Mouse (Mus musculus) intestine, embryonic 15.5 days (tissue): ENCODE measurements at regions not wholly inside any gene's neighbourhood (a gene's known extent, or its start where the extent isn't known, plus 50 kb on each side); places are given as distances from the start of the nearest gene placed in this dataset.

Source experiments
- ATAC-seq: fragments of 200-750 bp; cut with Nextera tagmentation; 2 replicates; pipeline ENCODE4 v1.8.0; 2017; ENCODE audit warnings: moderate TSS enrichment, moderate library complexity
- H3K27ac ChIP-seq: fragments of 300-500 bp; sonication (generic); 2 replicates; pipeline ENCODE4 v1.5.1; 2015; ENCODE audit warnings: mild to moderate bottlenecking, inconsistent platforms
- H3K27me3 ChIP-seq: fragments of 300-500 bp; sonication (generic); replicated peaks from 2 replicates; pipeline ENCODE4 v1.6.1; 2015; ENCODE audit warnings: inconsistent platforms
- H3K36me3 ChIP-seq: fragments of 300-500 bp; sonication (generic); 2 replicates; pipeline ENCODE4 v1.6.1; 2015; ENCODE audit warnings: inconsistent platforms
- H3K4me1 ChIP-seq: fragments of 300-500 bp; sonication (generic); replicated peaks from 2 replicates; pipeline ENCODE4 v1.6.1; 2015; ENCODE audit warnings: inconsistent platforms
- H3K4me2 ChIP-seq: fragments of 300-500 bp; sonication (generic); replicated peaks from 2 replicates; pipeline ENCODE4 v1.6.1; 2015; ENCODE audit warnings: mild to moderate bottlenecking, inconsistent platforms
- H3K4me3 ChIP-seq: fragments of 300-500 bp; sonication (generic); replicated peaks from 2 replicates; pipeline ENCODE4 v1.5.1; 2015; ENCODE audit warnings: inconsistent platforms
- H3K9ac ChIP-seq: fragments of 300-500 bp; sonication (generic); 2 replicates; pipeline ENCODE4 v1.6.1; 2015; ENCODE audit warnings: inconsistent platforms
- H3K9me3 ChIP-seq: fragments of 300-500 bp; sonication (generic); 2 replicates; pipeline ENCODE4 v1.6.1; 2016; ENCODE audit warnings: inconsistent platforms
- WGBS: fragments of 180-500 bp; shearing (Covaris S2); methylation state at CpG from one replicate; pipeline ENCODE4 v1.1.7; 2015; 5-methylcytosine and 5-hydroxymethylcytosine counted together

- no peaks in the 10 kb centered on the region for H3K36me3 ChIP-seq
- H3K9me3 ChIP-seq: no peaks in the 10 kb centered on the region
- no peak overlapping the region for H3K27ac ChIP-seq
- no peak overlapping the region for H3K4me2 ChIP-seq
- no peaks in the 10 kb centered on the region for H3K27me3 ChIP-seq
- no peak for ATAC-seq
- H3K4me3 ChIP-seq: no peak overlapping the region
- H3K4me1 ChIP-seq: no peaks in the 10 kb centered on the region
- 88% methylated on average over 5 of the region's 5 CpGs for WGBS
- no peak overlapping the region for H3K9ac ChIP-seq
Measured at GRCm38 (mm10) chr3:148644924-148645323, 345.4 kb downstream of the Adgrl2 start.

DNA sequence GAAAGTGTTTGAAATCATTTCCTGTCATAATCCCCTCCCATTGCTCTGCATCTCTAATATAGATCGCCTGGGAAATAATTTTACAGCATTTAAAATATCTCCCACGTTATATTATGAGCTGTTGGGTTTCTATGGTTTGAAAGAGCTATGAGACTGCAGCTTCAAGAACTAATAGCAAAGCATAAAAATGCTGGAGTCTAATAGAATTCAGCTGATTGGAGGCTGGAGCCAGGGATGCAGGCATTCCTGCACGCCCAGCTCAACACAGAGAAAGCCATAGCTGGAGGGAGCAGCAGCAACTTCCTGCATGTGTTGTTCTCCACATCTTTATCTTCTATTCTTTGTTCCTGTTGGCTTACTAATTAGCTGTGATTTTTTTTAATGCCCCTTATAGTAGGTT, 348.8 kb downstream of the Adgrl2 start:
- no peak overlapping the region for H3K9ac ChIP-seq
- H3K4me2 ChIP-seq: no peak overlapping the region
- 81% methylated on average over 3 of the region's 3 CpGs for WGBS
- no peaks in the 10 kb centered on the region for H3K36me3 ChIP-seq
- H3K27ac ChIP-seq: no peak overlapping the region
- no peaks in the 10 kb centered on the region for H3K9me3 ChIP-seq
- no peak overlapping the region for H3K4me3 ChIP-seq
- ATAC-seq: no peak
- H3K4me1 ChIP-seq: no peaks in the 10 kb centered on the region
- no peaks in the 10 kb centered on the region for H3K27me3 ChIP-seq

- Histone ChIP-seq H3K27me3 (no peaks in the 10 kb centered on the region), H3K4me3 (no peak overlapping the region), H3K4me1 (no peaks in the 10 kb centered on the region), H3K27ac (no peak overlapping the region), H3K4me2 (no peak overlapping the region), H3K9me3 (no peaks in the 10 kb centered on the region), H3K36me3 (no peaks in the 10 kb centered on the region), H3K9ac (no peak overlapping the region)
- 35% methylated on average over 3 of the region's 3 CpGs for WGBS
- no peak; the same call in 1 of the 2 replicates for ATAC-seq
Measured at GRCm38 (mm10) chr3:148640680-148641101, 349.7 kb downstream of the Adgrl2 start.

DNA sequence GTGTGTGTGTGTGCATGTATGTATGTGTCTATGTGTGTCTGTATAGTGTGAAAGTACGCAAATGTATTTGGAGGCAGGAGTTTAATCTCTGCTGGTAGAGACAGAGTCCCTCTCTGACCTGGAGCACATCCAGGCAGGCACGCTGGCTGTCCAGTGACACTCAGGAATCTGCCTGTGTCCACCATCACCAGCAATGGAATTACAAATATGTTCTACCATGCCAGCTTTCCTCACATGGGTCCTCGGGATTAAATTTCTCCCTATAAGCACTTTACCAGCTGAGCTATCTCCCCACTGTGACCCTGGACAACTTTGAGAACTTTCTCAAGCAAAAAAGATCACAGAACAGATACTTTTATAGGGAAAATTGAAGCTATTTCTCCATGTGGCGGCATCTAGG, 355.3 kb downstream of the Adgrl2 start:
- no peak overlapping the region for H3K4me2 ChIP-seq
- H3K9me3 ChIP-seq: no peaks in the 10 kb centered on the region
- no peak for ATAC-seq
- H3K4me3 ChIP-seq: no peak overlapping the region
- no peaks in the 10 kb centered on the region for H3K36me3 ChIP-seq
- H3K27me3 ChIP-seq: no peaks in the 10 kb centered on the region
- WGBS: 69% methylated on average over 4 of the region's 4 CpGs
- H3K4me1 ChIP-seq: no peaks in the 10 kb centered on the region
- no peak overlapping the region for H3K9ac ChIP-seq
- no peak overlapping the region for H3K27ac ChIP-seq

GRCm38 (mm10) chr3:148634352-148634751, 356.0 kb downstream of the Adgrl2 start:
- H3K4me2 ChIP-seq: no peak overlapping the region
- H3K27ac ChIP-seq: no peak overlapping the region
- no peaks in the 10 kb centered on the region for H3K27me3 ChIP-seq
- H3K9ac ChIP-seq: no peak overlapping the region
- WGBS: 35% methylated on average over 3 of the region's 3 CpGs
- H3K36me3 ChIP-seq: no peaks in the 10 kb centered on the region
- H3K4me1 ChIP-seq: no peaks in the 10 kb centered on the region
- no peak overlapping the region for H3K4me3 ChIP-seq
- no peaks in the 10 kb centered on the region for H3K9me3 ChIP-seq
- no peak for ATAC-seq

DNA sequence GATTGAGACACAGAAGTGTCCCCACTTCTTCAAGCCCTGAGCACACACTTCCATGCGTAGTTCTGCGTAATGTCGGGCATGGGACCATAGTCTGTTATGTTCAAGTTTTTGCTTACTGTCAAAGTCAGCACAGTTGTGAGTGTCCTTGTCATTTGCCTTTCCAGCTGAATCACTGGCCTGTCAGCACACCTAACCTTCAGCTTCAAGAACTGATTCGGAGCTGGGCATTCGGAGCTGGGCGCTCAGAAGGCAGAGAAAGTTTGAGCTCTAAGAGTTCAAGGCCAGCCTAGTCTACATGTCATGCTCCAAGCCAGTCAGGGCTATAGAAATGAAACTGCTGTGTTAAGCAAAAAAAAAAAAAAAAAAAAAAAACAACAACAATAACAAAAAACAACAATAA, 357.1 kb downstream of the Adgrl2 start:
- ATAC-seq: no peak
- Histone ChIP-seq H3K4me2 (no peak overlapping the region), H3K27ac (no peak overlapping the region), H3K36me3 (no peaks in the 10 kb centered on the region), H3K27me3 (no peaks in the 10 kb centered on the region), H3K9ac (no peak overlapping the region), H3K4me1 (no peaks in the 10 kb centered on the region), H3K9me3 (no peaks in the 10 kb centered on the region), H3K4me3 (no peak overlapping the region)
- 96% methylated on average over 6 of the region's 6 CpGs for WGBS

GRCm38 (mm10) chr3:148632449-148632848, 357.9 kb downstream of the Adgrl2 start:
- WGBS: 93% methylated on average over 2 of the region's 2 CpGs
- Histone ChIP-seq H3K4me2 (no peak overlapping the region), H3K9ac (no peak overlapping the region), H3K9me3 (no peaks in the 10 kb centered on the region), H3K27me3 (no peaks in the 10 kb centered on the region), H3K4me1 (no peaks in the 10 kb centered on the region), H3K36me3 (no peaks in the 10 kb centered on the region), H3K27ac (no peak overlapping the region), H3K4me3 (no peak overlapping the region)
- no peak for ATAC-seq

DNA sequence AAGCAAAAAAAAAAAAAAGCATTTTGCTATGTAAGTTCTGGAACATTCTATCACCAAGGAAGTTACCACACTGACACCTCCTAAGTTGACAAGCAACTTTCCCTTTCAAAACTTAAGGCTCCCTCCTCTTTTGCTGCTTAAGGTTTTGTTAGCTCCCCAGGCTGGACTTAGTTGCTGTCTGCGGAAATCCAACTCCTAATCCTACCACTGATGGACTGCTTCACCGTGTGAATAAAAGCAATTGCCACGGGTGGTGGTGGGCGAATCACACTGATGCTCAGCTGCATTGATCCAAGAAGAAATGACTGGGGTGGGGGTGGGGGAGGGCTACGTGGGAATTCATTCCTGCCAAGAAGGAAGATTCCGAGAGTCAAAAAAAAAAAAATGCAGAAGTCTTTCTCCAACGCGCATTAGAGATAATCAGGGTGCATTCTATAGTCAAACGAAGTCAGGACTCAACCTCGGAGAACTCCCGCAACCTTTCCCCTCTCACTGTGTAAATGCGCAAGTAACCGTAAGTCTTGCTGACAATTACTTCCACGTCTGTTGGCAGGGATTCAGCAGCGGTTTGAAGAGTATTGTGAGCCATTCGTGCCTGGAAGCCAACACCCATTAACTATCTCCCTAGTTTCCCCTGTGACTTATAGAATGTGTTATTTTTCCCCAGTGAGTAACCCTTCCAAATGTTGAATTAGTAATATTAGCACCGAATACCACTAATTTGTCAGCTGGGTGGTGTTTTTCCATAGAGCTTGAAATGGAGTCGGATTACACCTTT, 358.8 kb downstream of the Adgrl2 start:
- Histone ChIP-seq H3K4me1 (no peaks in the 10 kb centered on the region), H3K4me2 (no peak overlapping the region), H3K27me3 (no peaks in the 10 kb centered on the region), H3K36me3 (no peaks in the 10 kb centered on the region), H3K27ac (no peak overlapping the region), H3K9me3 (no peaks in the 10 kb centered on the region), H3K4me3 (no peak overlapping the region), H3K9ac (no peak overlapping the region)
- no peak for ATAC-seq
- WGBS: 55% methylated on average over 18 of the region's 18 CpGs

DNA sequence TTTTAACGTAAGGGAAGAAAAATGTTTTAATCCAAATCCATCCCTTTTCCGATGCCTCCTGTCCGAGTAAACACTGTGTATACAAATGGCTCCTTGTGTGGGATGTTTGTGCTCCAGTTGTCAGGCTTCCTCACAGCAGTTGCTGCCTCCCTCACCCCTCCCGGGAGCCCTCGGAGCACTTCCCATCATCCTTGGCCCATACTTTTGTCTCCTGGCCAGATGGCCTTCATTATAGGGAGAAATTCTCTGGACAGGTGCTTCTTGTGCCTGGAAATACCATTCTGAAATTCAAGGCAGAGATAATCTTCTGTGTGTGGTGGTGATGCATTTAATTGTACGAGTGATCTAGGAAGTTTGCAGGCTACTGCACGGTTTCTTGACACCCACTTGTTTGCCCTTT, 359.5 kb downstream of the Adgrl2 start:
- H3K9ac ChIP-seq: no peak overlapping the region

GRCm38 (mm10) chr3:148614971-148615671, 375.2 kb downstream of the Adgrl2 start:
- ATAC-seq: no peak
- Histone ChIP-seq H3K9me3 (no peaks in the 10 kb centered on the region), H3K4me1 (no peaks in the 10 kb centered on the region), H3K9ac (no peak overlapping the region), H3K4me2 (no peak overlapping the region), H3K4me3 (no peak overlapping the region), H3K36me3 (no peaks in the 10 kb centered on the region), H3K27me3 (no peaks in the 10 kb centered on the region), H3K27ac (no peak overlapping the region)
- 74% methylated on average over 9 of the region's 9 CpGs for WGBS

More for the DNA sequence above, 359.5 kb downstream of the Adgrl2 start:
- no peaks in the 10 kb centered on the region for H3K9me3 ChIP-seq
- WGBS: 63% methylated on average over 7 of the region's 7 CpGs
- no peak overlapping the region for H3K4me3 ChIP-seq
- no peak overlapping the region for H3K4me2 ChIP-seq
- no peaks in the 10 kb centered on the region for H3K4me1 ChIP-seq
- H3K36me3 ChIP-seq: no peaks in the 10 kb centered on the region
- H3K27ac ChIP-seq: no peak overlapping the region
- H3K27me3 ChIP-seq: no peaks in the 10 kb centered on the region
- ATAC-seq: no peak

- Histone ChIP-seq H3K9ac (no peak overlapping the region), H3K9me3 (no peaks in the 10 kb centered on the region), H3K27me3 (no peaks in the 10 kb centered on the region), H3K36me3 (no peaks in the 10 kb centered on the region), H3K4me2 (no peak overlapping the region), H3K4me3 (no peak overlapping the region), H3K4me1 (no peaks in the 10 kb centered on the region), H3K27ac (no peak overlapping the region)
- no peak for ATAC-seq
- WGBS: 72% methylated on average over 3 of the region's 3 CpGs
Measured at GRCm38 (mm10) chr3:148613443-148613842, 376.9 kb downstream of the Adgrl2 start.

DNA sequence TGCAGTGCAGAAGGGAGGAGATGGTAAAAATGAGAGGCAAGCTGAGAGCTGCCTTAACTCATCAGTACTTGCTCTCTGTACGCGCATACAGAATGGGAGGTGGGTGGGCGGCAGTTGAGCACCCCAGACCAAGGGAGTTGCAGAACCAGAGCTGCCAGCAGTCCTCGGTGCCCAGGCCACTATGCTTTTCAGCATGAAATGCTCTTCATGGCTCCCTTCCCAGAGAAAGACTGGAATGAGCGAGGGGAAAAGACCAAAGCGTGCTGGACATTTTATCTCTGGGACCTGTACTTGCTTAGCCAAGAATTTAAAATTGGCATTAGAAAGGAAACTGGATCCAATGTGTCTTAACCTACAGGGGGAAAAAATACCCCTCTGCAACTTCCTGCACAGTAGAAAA, 387.1 kb downstream of the Adgrl2 start:
- no peaks in the 10 kb centered on the region for H3K4me1 ChIP-seq
- H3K4me3 ChIP-seq: no peak overlapping the region
- no peak overlapping the region for H3K27ac ChIP-seq
- H3K36me3 ChIP-seq: no peaks in the 10 kb centered on the region
- H3K9ac ChIP-seq: no peak overlapping the region
- no peak for ATAC-seq
- WGBS: 87% methylated on average over 6 of the region's 6 CpGs
- H3K4me2 ChIP-seq: no peak overlapping the region
- no peaks in the 10 kb centered on the region for H3K9me3 ChIP-seq
- no peaks in the 10 kb centered on the region for H3K27me3 ChIP-seq

- Histone ChIP-seq H3K4me1 (no peaks in the 10 kb centered on the region), H3K9me3 (no peaks in the 10 kb centered on the region), H3K27ac (no peak overlapping the region), H3K4me3 (no peak overlapping the region), H3K27me3 (no peaks in the 10 kb centered on the region), H3K9ac (no peak overlapping the region), H3K36me3 (no peaks in the 10 kb centered on the region), H3K4me2 (no peak overlapping the region)
- ATAC-seq: no peak
- WGBS: 72% methylated on average over 5 of the region's 5 CpGs
Measured at GRCm38 (mm10) chr3:148602730-148603255, 387.6 kb downstream of the Adgrl2 start.
